Mouse (Mus musculus) heart, adult 2 months (tissue): ENCODE measurements around the gene Dhrs4. TPM values are rescaled to one million over a fixed set of nuclear protein-coding genes. Genes with fewer than 3 reads are reported as not detected.
A peak's percentile ranks its signal among the peaks of the same experiment; 100 is the strongest.

Source experiments
- DNase-seq, 2 experiments: peaks; one replicate each; pipeline ENCODE4 v3.0.0; 2021
- H3K27ac ChIP-seq: fragments of 200-600 bp; 2 replicates; pipeline ENCODE4 v1.8.1; 2022
- H3K27me3 ChIP-seq: fragments of 200-500 bp; 2 replicates; pipeline ENCODE4 v1.6.1; 2012; ENCODE audit warnings: mild to moderate bottlenecking, low read length, inconsistent platforms, mixed read lengths; ENCODE audit not compliant: control insufficient read depth, insufficient read depth
- H3K36me3 ChIP-seq: fragments of 200-500 bp; 2 replicates; pipeline ENCODE4 v1.6.1; 2012; ENCODE audit warnings: low read length, inconsistent platforms; ENCODE audit not compliant: control insufficient read depth, insufficient read depth
- H3K4me1 ChIP-seq: fragments of 200-500 bp; 2 replicates; pipeline ENCODE4 v1.6.1; 2011; ENCODE audit warnings: low read length; ENCODE audit not compliant: control insufficient read depth, insufficient read depth
- H3K4me3 ChIP-seq: fragments of 200-600 bp; 2 replicates; pipeline ENCODE4 v1.8.1; 2022
- H3K79me2 ChIP-seq: fragments of 200-500 bp; replicated peaks from 2 replicates; pipeline ENCODE4 v1.6.1; 2012; ENCODE audit warnings: mild to moderate bottlenecking, inconsistent platforms, low read length, moderate library complexity, mixed read lengths; ENCODE audit not compliant: control insufficient read depth, insufficient read depth
- H3K9ac ChIP-seq: fragments of 200-500 bp; 2 replicates; pipeline ENCODE4 v1.6.1; 2012; ENCODE audit warnings: low read depth, mild to moderate bottlenecking, control low read depth, inconsistent platforms, low read length, mixed read lengths
- CTCF ChIP-seq: fragments of 200-600 bp; IDR thresholded peaks from 2 replicates; pipeline ENCODE4 v1.8.1; 2022; ENCODE audit warnings: antibody characterized with exemption, mild to moderate bottlenecking, moderate library complexity
- EP300 ChIP-seq: fragments of 200-500 bp; IDR thresholded peaks from 2 replicates; pipeline ENCODE4 v1.6.1; 2011; ENCODE audit warnings: low read depth, low read length, control low read depth; ENCODE audit not compliant: insufficient read depth
- POLR2A ChIP-seq: fragments of 200-500 bp; IDR thresholded peaks from 2 replicates; pipeline ENCODE4 v1.6.1; 2011; ENCODE audit warnings: mild to moderate bottlenecking, low read depth, low read length, control low read depth; ENCODE audit not compliant: insufficient read depth
- WGBS: fragments of 180-500 bp; shearing (Covaris S2); methylation state at CpG from one replicate; pipeline ENCODE4 v1.1.7; 2018; 5-methylcytosine and 5-hydroxymethylcytosine counted together
- intact Hi-C: fragments of 180-260 bp; cut with DNase I; formaldehyde crosslinking; loops from one replicate; pipeline ENCODE4 v1.15.1; 2025
- long read RNA-seq: library from polyadenylated mRNA; stranded (forward); transcript quantifications from one replicate; pipeline ENCODE4 v2.0.0, GENCODE M21; 2021
- polyA plus RNA-seq: library from polyadenylated mRNA; depleted of rRNA; stranded (reverse); fragments of >200 nt; gene quantifications from 2 replicates; pipeline ENCODE4 v1.2.3, GENCODE M21; 2012; rRNA removed
- total RNA-seq, 2 experiments: library from RNA; stranded (reverse); gene quantifications; 2 replicates each; pipeline ENCODE4 v1.2.3; 2021

Dhrs4 gene
- total RNA-seq: 100 to 1,000 TPM; 106 to 125 TPM
- polyA plus RNA-seq: 64.7 and 85.7 TPM in 2 replicates
- long read RNA-seq, transcript Dhrs4-201 (8 exons, 1,392 nt): major isoform, 33 of 37 reads
- long read RNA-seq, partial matches to known transcripts: 1 of 37 reads
- long read RNA-seq, other reads (novel, unspliced or antisense): 3 of 37 reads

- peak within 1 kb of the TSS; percentile 69 for H3K4me3 ChIP-seq
- no peaks in the 10 kb centered on the region for H3K27me3 ChIP-seq
- peak; percentile 84 to 86 for DNase-seq
- peak within 1 kb of the TSS; percentile 92 for H3K27ac ChIP-seq
- peak within 1 kb of the TSS; percentile 52 for H3K9ac ChIP-seq
- H3K4me1 ChIP-seq: no peaks in the 10 kb centered on the region; the same call in 1 of the 2 replicates
- H3K79me2 ChIP-seq: no peaks in the 10 kb centered on the region
- intact Hi-C loops: no loop called here
- under 1% methylated on average over 38 of the region's 38 CpGs for WGBS
- H3K36me3 ChIP-seq: no peaks in the 10 kb centered on the region
- TF ChIP-seq POLR2A: peak; percentile 74
- peak; percentile 80 for TF ChIP-seq CTCF
- no peak for TF ChIP-seq EP300
These were observed at the start of gene Dhrs4 for GRCm38 (mm10) chr14:55478651-55479599. Gene Dhrs4 (plus strand): TSS chr14:55478758.

- TF ChIP-seq CTCF: no peak
- no peak for TF ChIP-seq POLR2A
- no peak for TF ChIP-seq EP300
- 89% methylated on average over 4 of the region's 4 CpGs for WGBS
- no peak overlapping the region for H3K27ac ChIP-seq
These were observed 48.3 kb upstream of the Dhrs4 start for GRCm38 (mm10) chr14:55430255-55430654.

GRCm38 (mm10) chr14:55433052-55433451 lies 45.5 kb upstream of the Dhrs4 start:
- no peaks in the 10 kb centered on the region for H3K27me3 ChIP-seq
- H3K27ac ChIP-seq: no peak overlapping the region
- H3K4me3 ChIP-seq: no peak overlapping the region
- TF ChIP-seq POLR2A (no peak), CTCF (no peak), EP300 (no peak)
- no peak for DNase-seq
- no peak overlapping the region for H3K9ac ChIP-seq
- intact Hi-C loops: no loop called here
- no peaks in the 10 kb centered on the region for H3K36me3 ChIP-seq
- H3K79me2 ChIP-seq: no peaks in the 10 kb centered on the region
- no peaks in the 10 kb centered on the region for H3K4me1 ChIP-seq
- WGBS: 71% methylated on average over 1 of the region's 1 CpGs

More at GRCm38 (mm10) chr14:55430255-55430654, 48.3 kb upstream of the Dhrs4 start:
- H3K36me3 ChIP-seq: no peaks in the 10 kb centered on the region
- no peaks in the 10 kb centered on the region for H3K27me3 ChIP-seq
- H3K4me1 ChIP-seq: no peaks in the 10 kb centered on the region
- H3K79me2 ChIP-seq: no peaks in the 10 kb centered on the region
- no peak overlapping the region for H3K4me3 ChIP-seq
- intact Hi-C loops: no loop called here
- H3K9ac ChIP-seq: no peak overlapping the region
- no peak for DNase-seq

- intact Hi-C loops: loop anchor here (5.0 kb wide), 1 partner anchor 88 kb away; no protein-coding TSS in a partner anchor
- DNase-seq: no peak
- Histone ChIP-seq H3K27me3 (no peaks in the 10 kb centered on the region), H3K79me2 (no peaks in the 10 kb centered on the region), H3K27ac (no peak overlapping the region), H3K9ac (no peak overlapping the region), H3K4me1 (no peaks in the 10 kb centered on the region), H3K36me3 (no peaks in the 10 kb centered on the region), H3K4me3 (no peak overlapping the region)
- TF ChIP-seq CTCF (no peak), EP300 (no peak)
- 48% methylated on average over 3 of the region's 3 CpGs for WGBS
These were observed 43.7 kb upstream of the Dhrs4 start for GRCm38 (mm10) chr14:55434825-55435224.

- TF ChIP-seq CTCF: no peak
- TF ChIP-seq EP300: 0 out of 2 replicates have a peak, but pooled peaks have one; percentile 65
- WGBS: 66% methylated on average over 8 of the region's 8 CpGs
- no peaks in the 10 kb centered on the region for H3K27me3 ChIP-seq
- intact Hi-C loops: loop anchor here (5.0 kb wide), 1 partner anchor 90 kb away; no protein-coding TSS in a partner anchor
- H3K27ac ChIP-seq: peak overlapping the region; percentile 36; the same call in 1 of the 2 replicates
- no peak overlapping the region for H3K4me3 ChIP-seq
- no peaks in the 10 kb centered on the region for H3K36me3 ChIP-seq
- peak in 1 of 2 experiments; percentile 15 for DNase-seq
- no peaks in the 10 kb centered on the region for H3K79me2 ChIP-seq
- H3K9ac ChIP-seq: no peak overlapping the region
- H3K4me1 ChIP-seq: no peaks in the 10 kb centered on the region
These were observed 41.4 kb upstream of the Dhrs4 start for GRCm38 (mm10) chr14:55437118-55437517.
